Mouse (Mus musculus) embryonic facial prominence, embryonic 13.5 days (tissue): ENCODE data around the gene Pnlip. TPM values are rescaled to one million over a fixed set of nuclear protein-coding genes. Genes with fewer than 3 reads are reported as not detected.
A peak's percentile ranks its signal among the peaks of the same experiment; 100 is the strongest.

Experiments used
- ATAC-seq: fragments of 200-750 bp; cut with Nextera tagmentation; 2 replicates; pipeline ENCODE4 v1.8.0; 2017; ENCODE audit warnings: low read depth; ENCODE audit not compliant: insufficient number of reproducible peaks, insufficient read depth, low FRiP score, low TSS enrichment
- H3K27ac ChIP-seq: fragments of 300-500 bp; sonication (generic); 2 replicates; pipeline ENCODE4 v1.5.1; 2015; ENCODE audit warnings: moderate library complexity, mild to moderate bottlenecking, inconsistent platforms
- H3K27me3 ChIP-seq: fragments of 300-500 bp; sonication (generic); 2 replicates; pipeline ENCODE4 v1.6.1; 2015; ENCODE audit warnings: mild to moderate bottlenecking, inconsistent platforms
- H3K36me3 ChIP-seq: fragments of 300-500 bp; sonication (generic); 2 replicates; pipeline ENCODE4 v1.6.1; 2015; ENCODE audit warnings: mild to moderate bottlenecking, inconsistent platforms
- H3K4me1 ChIP-seq: fragments of 300-500 bp; sonication (generic); 2 replicates; pipeline ENCODE4 v1.6.1; 2015; ENCODE audit warnings: inconsistent platforms
- H3K4me2 ChIP-seq: fragments of 300-500 bp; sonication (generic); 2 replicates; pipeline ENCODE4 v1.6.1; 2015; ENCODE audit warnings: moderate library complexity, mild to moderate bottlenecking, inconsistent platforms
- H3K4me3 ChIP-seq: fragments of 300-500 bp; sonication (generic); 2 replicates; pipeline ENCODE4 v1.5.1; 2015; ENCODE audit warnings: mild to moderate bottlenecking, inconsistent platforms
- H3K9ac ChIP-seq: fragments of 300-500 bp; sonication (generic); 2 replicates; pipeline ENCODE4 v1.6.1; 2015; ENCODE audit warnings: mild to moderate bottlenecking, inconsistent platforms
- H3K9me3 ChIP-seq: fragments of 300-500 bp; sonication (generic); 2 replicates; pipeline ENCODE4 v1.6.1; 2016; ENCODE audit warnings: inconsistent platforms
- WGBS: fragments of 180-500 bp; shearing (Covaris S2); methylation state at CpG from one replicate; pipeline ENCODE4 v1.1.7; 2015; ENCODE audit warnings: mixed read lengths; 5-methylcytosine and 5-hydroxymethylcytosine counted together
- polyA plus RNA-seq: library from polyadenylated mRNA; unstranded; fragments of >200 nt; fragmentation: Nextera tagmentation; extraction: Ambion mirVana; gene quantifications from 2 replicates; pipeline ENCODE4 v1.2.1, GENCODE M21; 2015

Gene Pnlip
- polyA plus RNA-seq, 1 experiment from 2014 or later, result not detected

DNA sequence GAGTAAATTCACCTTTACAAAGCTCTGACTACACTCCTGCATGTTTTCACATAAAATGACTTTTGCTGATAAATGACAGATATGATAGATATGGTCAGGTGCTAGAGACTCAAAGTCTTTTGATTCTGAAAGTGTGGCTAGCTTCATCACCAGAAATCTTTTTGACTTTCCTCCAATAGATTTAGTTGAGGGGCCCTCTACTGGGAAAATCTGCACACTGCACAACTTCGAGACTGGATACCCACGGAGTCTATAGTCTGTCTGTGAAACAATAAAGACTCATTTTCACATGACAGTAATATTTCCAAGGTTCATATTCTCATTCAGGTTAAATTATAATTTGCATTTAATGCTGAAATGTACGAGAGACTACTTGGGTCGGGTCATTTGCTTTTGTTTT, 9.8 kb downstream of the Pnlip start:
- no peak for ATAC-seq
- Histone ChIP-seq H3K4me3 (no peak overlapping the region), H3K4me1 (no peaks in the 10 kb centered on the region), H3K9me3 (no peaks in the 10 kb centered on the region), H3K27me3 (no peaks in the 10 kb centered on the region), H3K27ac (no peak overlapping the region), H3K9ac (no peak overlapping the region), H3K36me3 (no peaks in the 10 kb centered on the region), H3K4me2 (no peak overlapping the region)
- 57% methylated on average over 4 of the region's 4 CpGs for WGBS

DNA sequence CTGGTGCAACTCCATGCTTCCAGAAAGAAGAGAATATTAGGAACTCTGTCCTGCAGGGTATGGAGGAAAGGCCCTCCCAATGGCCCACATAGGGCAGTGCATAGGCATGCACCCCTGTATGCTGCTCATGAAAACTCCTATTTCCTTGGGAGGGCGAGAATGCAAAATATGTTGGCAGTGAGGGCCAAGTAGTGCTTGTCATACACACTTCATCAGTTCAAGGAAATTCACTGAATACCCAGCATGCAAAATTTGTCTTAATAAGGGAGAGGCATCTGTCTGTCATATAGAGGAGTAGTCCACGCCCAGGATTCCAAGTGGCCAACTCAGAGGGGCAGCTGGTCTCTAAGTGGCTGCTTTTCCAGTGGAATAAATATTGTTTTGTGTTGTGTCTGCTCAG, 11.0 kb downstream of the Pnlip start:
- Histone ChIP-seq H3K4me2 (no peak overlapping the region), H3K9ac (no peak overlapping the region), H3K36me3 (no peaks in the 10 kb centered on the region), H3K27me3 (no peaks in the 10 kb centered on the region), H3K27ac (no peak overlapping the region), H3K4me1 (no peaks in the 10 kb centered on the region), H3K4me3 (no peak overlapping the region), H3K9me3 (no peaks in the 10 kb centered on the region)
- WGBS, result 82% methylated on average over 2 of the region's 2 CpGs
- no peak for ATAC-seq

DNA sequence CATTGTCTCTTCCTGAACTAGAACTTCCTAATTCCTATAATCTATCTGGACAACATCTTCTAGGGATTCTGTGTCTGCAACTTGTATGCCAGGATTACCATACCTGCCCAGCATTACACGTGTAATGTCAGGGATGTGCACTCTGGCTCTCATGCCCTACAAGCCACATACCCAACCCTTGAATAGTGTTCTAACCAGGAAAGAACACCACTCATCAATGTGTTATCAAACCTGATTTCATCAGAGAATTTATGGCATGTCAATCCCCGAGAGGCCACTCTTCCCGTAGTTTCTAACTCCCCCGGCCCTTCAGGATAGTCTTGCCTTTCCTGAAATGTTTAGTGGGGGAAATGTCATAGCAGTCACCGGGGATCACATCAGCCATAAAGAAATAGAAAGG, 12.6 kb downstream of the Pnlip start:
- Histone ChIP-seq H3K9ac (no peak overlapping the region), H3K4me1 (no peaks in the 10 kb centered on the region), H3K4me2 (no peak overlapping the region), H3K27me3 (no peaks in the 10 kb centered on the region), H3K4me3 (no peak overlapping the region), H3K9me3 (no peaks in the 10 kb centered on the region), H3K27ac (no peak overlapping the region), H3K36me3 (no peaks in the 10 kb centered on the region)
- 80% methylated on average over 5 of the region's 5 CpGs for WGBS
- ATAC-seq, result no peak

DNA sequence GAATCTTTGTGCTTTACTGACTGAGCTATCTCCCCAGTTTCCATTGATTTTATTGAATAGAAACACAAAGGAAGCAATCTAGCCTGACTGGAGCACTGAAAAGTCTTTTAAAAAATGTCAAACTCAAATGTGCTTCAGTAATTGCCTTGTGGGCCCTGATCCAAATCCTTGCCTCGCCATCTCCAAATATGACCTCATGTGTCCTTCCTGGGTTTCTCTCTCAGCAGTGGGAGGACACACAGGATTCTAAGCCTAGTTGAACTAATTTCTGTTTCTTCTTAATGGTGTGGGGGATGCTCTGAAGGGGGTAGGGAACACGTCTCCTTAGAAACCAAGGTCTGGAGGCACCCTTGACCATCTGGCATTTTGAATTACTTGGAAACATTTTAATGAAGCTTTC, 22.3 kb downstream of the Pnlip start:
- H3K4me2 ChIP-seq, result no peak overlapping the region
- no peaks in the 10 kb centered on the region for H3K4me1 ChIP-seq
- no peak overlapping the region for H3K27ac ChIP-seq
- H3K27me3 ChIP-seq, result no peaks in the 10 kb centered on the region
- ATAC-seq, result no peak
- WGBS, result 61% methylated on average over 2 of the region's 2 CpGs
- H3K4me3 ChIP-seq, result no peak overlapping the region
- no peaks in the 10 kb centered on the region for H3K36me3 ChIP-seq
- no peak overlapping the region for H3K9ac ChIP-seq
- H3K9me3 ChIP-seq, result no peaks in the 10 kb centered on the region

DNA sequence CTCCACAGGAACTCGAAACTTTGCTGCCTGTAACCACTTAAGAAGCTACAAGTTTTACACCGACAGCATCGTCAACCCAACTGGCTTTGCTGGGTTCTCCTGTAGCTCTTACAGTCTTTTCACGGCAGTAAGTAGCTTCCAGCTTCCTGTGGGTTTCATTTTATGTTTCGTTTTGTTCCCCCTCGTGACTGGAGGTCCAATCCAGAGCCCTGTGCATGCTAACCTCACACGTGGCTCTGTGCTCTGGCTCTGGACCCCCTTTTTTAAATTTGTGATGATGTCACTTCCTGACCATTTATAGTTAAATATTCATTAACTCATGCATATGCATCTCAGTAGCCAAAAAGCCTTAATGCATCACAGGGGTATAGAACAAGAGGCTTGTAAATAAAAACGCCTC, 24.8 kb downstream of the Pnlip start:
- 52% methylated on average over 8 of the region's 8 CpGs for WGBS
- H3K4me1 ChIP-seq, result no peaks in the 10 kb centered on the region
- no peaks in the 10 kb centered on the region for H3K36me3 ChIP-seq
- no peaks in the 10 kb centered on the region for H3K9me3 ChIP-seq
- no peaks in the 10 kb centered on the region for H3K27me3 ChIP-seq
- no peak for ATAC-seq
- H3K9ac ChIP-seq, result no peak overlapping the region
- H3K27ac ChIP-seq, result no peak overlapping the region
- peak overlapping the region; percentile 22; the same call in 1 of the 2 replicates for H3K4me2 ChIP-seq
- no peak overlapping the region for H3K4me3 ChIP-seq

DNA sequence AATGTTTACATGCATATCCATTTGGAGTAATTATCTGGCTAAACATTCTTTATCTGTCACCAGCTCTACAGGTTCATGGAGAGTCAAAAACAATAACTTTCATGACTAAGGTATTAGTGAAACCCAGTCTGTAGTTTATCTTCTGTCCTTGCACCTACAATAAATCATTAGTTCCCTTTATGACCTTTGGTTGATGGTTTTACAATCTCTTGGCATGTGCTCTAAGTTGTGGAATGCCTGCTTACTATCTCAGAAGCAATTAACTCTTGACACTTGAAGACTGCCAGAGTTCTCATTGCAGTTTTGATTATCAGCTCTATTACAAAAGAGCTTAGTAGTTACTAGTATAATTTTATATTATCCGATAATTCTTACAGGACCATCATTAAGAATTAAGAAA, 36.6 kb downstream of the Pnlip start:
- no peak overlapping the region for H3K9ac ChIP-seq
- no peak overlapping the region for H3K27ac ChIP-seq
- H3K4me3 ChIP-seq, result no peak overlapping the region
- H3K27me3 ChIP-seq, result no peaks in the 10 kb centered on the region
- ATAC-seq, result no peak
- no peaks in the 10 kb centered on the region for H3K36me3 ChIP-seq
- H3K9me3 ChIP-seq, result no peaks in the 10 kb centered on the region
- H3K4me1 ChIP-seq, result no peaks in the 10 kb centered on the region
- no peak overlapping the region for H3K4me2 ChIP-seq
- 89% methylated on average over 1 of the region's 1 CpGs for WGBS

DNA sequence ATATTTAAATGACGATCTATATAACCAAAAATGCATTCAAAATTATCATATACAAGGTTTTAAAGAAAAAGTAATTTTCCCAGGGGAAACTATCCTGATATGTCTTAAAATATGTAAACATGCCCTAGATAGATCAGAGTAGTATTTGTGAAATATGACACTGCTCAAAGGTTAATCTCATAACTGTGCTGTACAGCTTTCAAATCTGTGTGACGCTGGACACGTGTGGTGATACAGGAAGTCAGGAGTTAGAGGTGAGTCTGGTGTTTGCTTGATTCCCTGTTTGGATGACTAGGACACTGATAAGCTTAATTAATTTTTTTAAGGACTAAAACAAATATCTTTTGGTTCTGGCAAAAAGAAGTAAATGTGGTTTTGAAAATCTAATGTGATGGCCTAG, 43.0 kb downstream of the Pnlip start:
- 59% methylated on average over 3 of the region's 3 CpGs for WGBS
- ATAC-seq, result no peak
- no peaks in the 10 kb centered on the region for H3K9me3 ChIP-seq
- H3K4me2 ChIP-seq, result no peak overlapping the region
- no peaks in the 10 kb centered on the region for H3K27me3 ChIP-seq
- no peak overlapping the region for H3K9ac ChIP-seq
- H3K36me3 ChIP-seq, result no peaks in the 10 kb centered on the region
- no peak overlapping the region for H3K27ac ChIP-seq
- no peak overlapping the region for H3K4me3 ChIP-seq
- H3K4me1 ChIP-seq, result no peaks in the 10 kb centered on the region

DNA sequence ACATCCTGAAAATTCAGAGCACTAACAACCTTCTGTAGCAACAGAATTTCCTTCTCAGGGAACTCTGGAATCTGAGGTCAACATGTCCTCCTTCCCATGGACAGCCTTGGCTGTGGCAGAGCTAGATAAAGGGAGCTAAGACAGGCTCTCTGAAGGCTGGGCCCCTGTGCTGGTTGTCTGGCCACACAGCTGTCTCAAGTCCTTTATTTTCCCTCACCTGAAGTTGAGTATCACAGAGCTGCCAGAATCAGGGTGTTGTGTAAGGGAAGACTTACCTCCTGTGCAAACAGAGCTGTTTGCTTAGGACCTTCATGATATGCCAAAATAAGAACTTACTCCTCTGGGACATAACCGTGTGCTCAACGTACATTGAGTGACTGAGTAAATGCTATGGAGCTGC, 43.9 kb downstream of the Pnlip start:
- H3K9me3 ChIP-seq, result no peaks in the 10 kb centered on the region
- no peaks in the 10 kb centered on the region for H3K36me3 ChIP-seq
- WGBS, result 78% methylated on average over 2 of the region's 2 CpGs
- no peaks in the 10 kb centered on the region for H3K27me3 ChIP-seq
- H3K4me2 ChIP-seq, result no peak overlapping the region
- ATAC-seq, result no peak
- no peak overlapping the region for H3K4me3 ChIP-seq
- H3K9ac ChIP-seq, result no peak overlapping the region
- no peaks in the 10 kb centered on the region for H3K4me1 ChIP-seq
- no peak overlapping the region for H3K27ac ChIP-seq

DNA sequence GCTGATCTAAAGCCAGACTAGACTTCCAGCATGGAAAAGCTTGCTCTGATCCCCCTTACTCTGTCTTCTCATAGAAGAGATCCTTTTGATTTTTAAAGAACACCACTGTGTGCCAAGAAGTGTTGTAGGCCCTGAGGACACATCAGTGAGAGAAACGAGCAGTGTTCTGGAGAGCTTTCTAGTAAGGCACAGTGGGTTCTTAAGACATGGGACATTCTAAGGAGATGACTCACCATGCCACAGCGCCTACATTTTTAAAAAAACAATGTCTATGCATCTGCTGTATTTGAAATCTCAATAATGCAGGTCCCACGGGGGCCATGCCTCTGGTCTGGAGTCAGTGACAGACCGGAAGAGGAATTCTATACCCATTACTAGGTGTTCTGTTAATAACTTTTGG, 52.3 kb downstream of the Pnlip start:
- no peaks in the 10 kb centered on the region for H3K4me1 ChIP-seq
- H3K27me3 ChIP-seq, result no peaks in the 10 kb centered on the region
- WGBS, result 73% methylated on average over 4 of the region's 4 CpGs
- H3K27ac ChIP-seq, result no peak overlapping the region
- no peak overlapping the region for H3K9ac ChIP-seq
- H3K9me3 ChIP-seq, result no peaks in the 10 kb centered on the region
- ATAC-seq, result no peak
- H3K4me2 ChIP-seq, result no peak overlapping the region
- no peaks in the 10 kb centered on the region for H3K36me3 ChIP-seq
- H3K4me3 ChIP-seq, result no peak overlapping the region

DNA sequence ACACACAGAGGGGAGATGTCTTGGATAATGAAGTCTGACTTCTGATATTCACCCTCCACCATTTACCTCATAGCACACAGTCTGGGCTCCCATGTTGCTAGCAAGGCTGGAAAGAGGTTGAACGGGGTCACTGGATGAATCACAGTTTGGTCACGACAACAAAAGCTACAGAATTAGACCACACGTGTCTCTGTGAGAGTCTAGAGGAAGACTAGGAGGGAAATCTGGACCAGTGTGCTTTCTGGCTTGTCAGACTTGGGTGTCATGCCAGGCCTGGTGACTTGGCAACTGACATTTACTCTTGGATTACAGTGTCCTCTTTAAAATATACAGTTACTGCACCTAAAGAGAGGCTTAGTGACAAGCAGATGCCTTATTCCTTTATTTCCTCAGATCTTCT, 56.3 kb downstream of the Pnlip start:
- Histone ChIP-seq H3K4me2 (no peak overlapping the region), H3K9me3 (no peaks in the 10 kb centered on the region), H3K36me3 (no peaks in the 10 kb centered on the region), H3K4me1 (no peaks in the 10 kb centered on the region), H3K4me3 (no peak overlapping the region), H3K9ac (no peak overlapping the region), H3K27me3 (no peaks in the 10 kb centered on the region), H3K27ac (no peak overlapping the region)
- no peak for ATAC-seq
- WGBS, result 69% methylated on average over 3 of the region's 3 CpGs

DNA sequence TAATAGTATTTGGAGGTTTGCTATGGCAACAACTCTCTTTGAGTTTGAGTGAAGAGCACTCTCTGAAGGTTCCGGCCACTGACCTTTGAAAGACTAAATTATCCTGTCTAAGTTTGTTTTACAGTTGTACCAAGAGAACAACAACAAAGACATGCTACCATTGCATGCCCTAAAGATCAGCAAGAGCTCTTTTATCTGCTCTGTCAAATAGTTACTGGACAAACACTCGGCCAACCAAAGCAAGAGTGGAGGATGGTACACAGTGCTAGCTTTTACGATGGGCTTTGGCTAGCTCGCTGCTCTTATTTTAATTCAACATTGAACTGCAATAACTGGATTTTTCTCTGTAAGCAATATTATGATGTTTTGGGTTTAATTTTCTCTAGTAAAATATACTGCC, 65.6 kb downstream of the Pnlip start:
- Histone ChIP-seq H3K9me3 (no peaks in the 10 kb centered on the region), H3K27ac (no peak overlapping the region), H3K4me3 (no peak overlapping the region), H3K4me1 (no peaks in the 10 kb centered on the region), H3K9ac (no peak overlapping the region), H3K27me3 (no peaks in the 10 kb centered on the region), H3K4me2 (no peak overlapping the region), H3K36me3 (no peaks in the 10 kb centered on the region)
- 87% methylated on average over 4 of the region's 4 CpGs for WGBS
- ATAC-seq, result no peak

DNA sequence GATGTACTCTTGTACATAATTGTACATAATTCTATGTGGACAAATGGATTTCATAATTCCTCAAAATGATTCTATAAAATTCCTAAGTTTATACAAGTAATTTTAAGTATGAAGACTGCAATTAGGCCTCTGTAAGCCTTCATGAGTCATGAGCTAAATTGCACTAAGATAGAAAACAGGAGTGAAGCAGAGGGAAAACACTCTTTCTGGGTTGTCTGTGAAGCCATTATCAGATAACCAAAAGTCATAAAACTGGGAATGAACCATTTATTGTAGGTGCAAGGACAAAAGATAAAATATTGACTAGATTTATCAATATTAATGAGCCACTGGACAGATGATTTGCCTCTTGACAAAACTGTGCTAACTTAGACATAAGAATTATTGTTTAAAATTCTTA, 68.1 kb downstream of the Pnlip start:
- no peak overlapping the region for H3K27ac ChIP-seq
- no peak overlapping the region for H3K9ac ChIP-seq
- no peak overlapping the region for H3K4me2 ChIP-seq
- 0 out of 2 replicates have a peak, but pooled peaks cover 1% of the 10 kb centered on the region for H3K9me3 ChIP-seq
- H3K27me3 ChIP-seq, result no peaks in the 10 kb centered on the region
- H3K36me3 ChIP-seq, result no peaks in the 10 kb centered on the region
- H3K4me3 ChIP-seq, result no peak overlapping the region
- no peaks in the 10 kb centered on the region for H3K4me1 ChIP-seq
- no peak for ATAC-seq

DNA sequence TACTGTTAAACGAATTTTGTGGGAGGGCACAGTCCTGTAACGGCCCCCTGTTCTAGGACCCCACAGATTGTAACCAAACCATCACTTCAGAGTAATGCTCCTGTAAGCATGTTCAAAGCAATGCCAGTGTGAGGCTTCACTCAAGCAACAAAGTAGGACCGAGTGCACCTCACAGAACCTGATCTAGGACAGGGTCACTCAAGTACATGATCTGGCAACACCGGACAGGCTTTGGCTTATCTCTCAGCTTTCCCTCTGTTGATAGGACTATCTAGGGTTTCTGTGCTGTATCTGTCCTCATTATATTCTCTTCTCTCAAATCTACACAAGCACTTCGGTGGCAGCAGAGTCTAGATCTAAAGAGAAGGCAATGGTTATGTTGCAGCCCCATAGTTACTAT, 74.3 kb downstream of the Pnlip start:
- Histone ChIP-seq H3K9me3 (0 out of 2 replicates have a peak, but pooled peaks cover 2% of the 10 kb centered on the region), H3K4me1 (peaks cover 5% of the 10 kb centered on the region; the same call in 1 of the 2 replicates), H3K4me3 (no peak overlapping the region), H3K36me3 (no peaks in the 10 kb centered on the region), H3K27ac (no peak overlapping the region), H3K9ac (no peak overlapping the region), H3K27me3 (no peaks in the 10 kb centered on the region), H3K4me2 (no peak overlapping the region)
- no peak for ATAC-seq
- WGBS, result 88% methylated on average over 5 of the region's 5 CpGs
